Mouse (Mus musculus): ENCODE results near the gene Cd47. TPM values are rescaled to one million over a fixed set of nuclear protein-coding genes. Genes with fewer than 3 reads are reported as not detected.

Cd47 gene
- polyA plus RNA-seq, 1 experiment, result 8.1 TPM

DNA sequence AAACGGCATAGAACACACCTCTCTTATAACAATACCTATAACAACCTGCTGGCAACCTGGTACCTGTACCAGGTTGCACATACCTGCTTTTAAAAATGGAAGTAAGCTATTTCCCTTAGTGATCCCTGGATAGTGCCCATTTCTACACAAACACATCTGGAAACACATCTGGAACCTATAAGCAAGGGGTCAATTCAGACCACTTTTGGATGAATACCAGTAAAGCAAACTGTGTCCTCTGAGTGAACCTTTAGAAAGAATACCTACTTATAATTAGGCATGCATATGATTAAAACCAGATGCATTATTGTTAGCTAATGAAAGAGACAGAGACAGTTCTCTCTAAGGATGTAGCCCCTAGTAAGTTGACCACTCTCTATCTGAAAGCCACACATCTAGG lies 140.7 kb downstream of the Cd47 start:
- no peaks in the 10 kb centered on the region for H3K36me3 ChIP-seq (ENCODE audit: control insufficient read depth, insufficient read depth, low read length)
- H3K4me3 ChIP-seq (ENCODE audit: control insufficient read depth, low read depth, low read length), result no peak overlapping the region
- no peaks in the 10 kb centered on the region for H3K4me1 ChIP-seq (ENCODE audit: control insufficient read depth, insufficient read depth, low read length)
- H3K27me3 ChIP-seq (ENCODE audit: control insufficient read depth, insufficient read depth, low read length), result no peaks in the 10 kb centered on the region
- no peak overlapping the region for H3K27ac ChIP-seq (ENCODE audit: control insufficient read depth, insufficient read depth, low read depth, low read length)
- TF ChIP-seq POLR2A (IDR thresholded peaks at IDR 0.05; ENCODE audit: control insufficient read depth, low read depth, low read length), result no peak
- TF ChIP-seq CTCF (IDR thresholded peaks at IDR 0.05; ENCODE audit: control insufficient read depth, insufficient read depth, insufficient replicate concordance, low read depth, low read length), result no peak

DNA sequence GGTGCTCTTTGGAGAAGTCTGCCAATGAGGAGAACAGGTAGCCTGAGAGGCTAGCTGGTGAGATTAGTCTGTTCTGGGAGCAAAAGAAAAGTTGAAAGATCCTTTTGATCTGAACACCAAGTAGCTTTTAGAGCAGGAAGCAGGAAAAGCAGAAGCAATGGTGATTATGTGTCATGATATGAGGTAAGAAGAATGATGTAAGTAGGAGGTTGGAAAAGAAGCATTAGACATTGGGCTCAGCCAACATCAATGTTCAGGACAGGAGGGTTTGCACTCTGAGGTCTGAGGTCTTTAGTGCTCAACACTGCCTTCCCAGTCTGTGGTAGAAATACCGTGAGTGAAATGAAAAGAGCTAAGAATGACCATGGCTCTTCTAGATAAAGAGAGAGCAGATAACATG lies 143.4 kb downstream of the Cd47 start:
- Histone ChIP-seq H3K27ac (ENCODE audit: control insufficient read depth, insufficient read depth, low read depth, low read length) (no peak overlapping the region), H3K27me3 (ENCODE audit: control insufficient read depth, insufficient read depth, low read length) (no peaks in the 10 kb centered on the region), H3K4me3 (ENCODE audit: control insufficient read depth, low read depth, low read length) (no peak overlapping the region), H3K4me1 (ENCODE audit: control insufficient read depth, insufficient read depth, low read length) (no peaks in the 10 kb centered on the region), H3K36me3 (ENCODE audit: control insufficient read depth, insufficient read depth, low read length) (no peaks in the 10 kb centered on the region)
- TF ChIP-seq CTCF (IDR thresholded peaks at IDR 0.05; ENCODE audit: control insufficient read depth, insufficient read depth, insufficient replicate concordance, low read depth, low read length) (no peak), POLR2A (IDR thresholded peaks at IDR 0.05; ENCODE audit: control insufficient read depth, low read depth, low read length) (no peak)

- H3K36me3 ChIP-seq (ENCODE audit: control insufficient read depth, insufficient read depth, low read length), result no peaks in the 10 kb centered on the region
- H3K27me3 ChIP-seq (ENCODE audit: control insufficient read depth, insufficient read depth, low read length), result no peaks in the 10 kb centered on the region
- TF ChIP-seq CTCF (IDR thresholded peaks at IDR 0.05; ENCODE audit: control insufficient read depth, insufficient read depth, insufficient replicate concordance, low read depth, low read length), result no peak
- no peak for TF ChIP-seq POLR2A (IDR thresholded peaks at IDR 0.05; ENCODE audit: control insufficient read depth, low read depth, low read length)
- H3K27ac ChIP-seq (ENCODE audit: control insufficient read depth, insufficient read depth, low read depth, low read length), result no peak overlapping the region
- H3K4me1 ChIP-seq (ENCODE audit: control insufficient read depth, insufficient read depth, low read length), result no peaks in the 10 kb centered on the region
- no peak overlapping the region for H3K4me3 ChIP-seq (ENCODE audit: control insufficient read depth, low read depth, low read length)
Observed at GRCm38 (mm10) chr16:49945084-49945483, 144.8 kb downstream of the Cd47 start.

DNA sequence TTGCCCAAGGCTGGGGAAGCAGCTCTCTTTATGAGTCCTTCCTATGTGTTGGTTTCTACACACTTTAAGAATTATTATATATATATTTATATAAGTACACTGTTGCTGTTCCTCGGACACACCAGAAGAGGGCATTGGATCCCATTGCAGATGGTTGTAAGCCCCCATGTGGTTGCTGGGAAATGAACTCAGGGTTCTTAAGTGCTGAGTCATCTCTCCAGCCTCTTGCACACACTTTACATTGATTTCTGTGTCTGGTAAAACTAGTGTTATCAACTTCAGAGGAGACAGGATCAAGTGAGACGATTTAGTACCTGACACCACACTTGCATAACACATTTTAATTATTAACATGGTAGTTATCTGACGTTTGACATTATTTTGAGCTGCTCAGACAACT lies 146.7 kb downstream of the Cd47 start:
- no peaks in the 10 kb centered on the region; the same call in 1 of the 2 replicates for H3K4me1 ChIP-seq (ENCODE audit: control insufficient read depth, insufficient read depth, low read length)
- no peaks in the 10 kb centered on the region for H3K27me3 ChIP-seq (ENCODE audit: control insufficient read depth, insufficient read depth, low read length)
- no peak overlapping the region for H3K27ac ChIP-seq (ENCODE audit: control insufficient read depth, insufficient read depth, low read depth, low read length)
- H3K4me3 ChIP-seq (ENCODE audit: control insufficient read depth, low read depth, low read length), result no peak overlapping the region
- TF ChIP-seq CTCF (IDR thresholded peaks at IDR 0.05; ENCODE audit: control insufficient read depth, insufficient read depth, insufficient replicate concordance, low read depth, low read length) (no peak), POLR2A (IDR thresholded peaks at IDR 0.05; ENCODE audit: control insufficient read depth, low read depth, low read length) (no peak)
- no peaks in the 10 kb centered on the region for H3K36me3 ChIP-seq (ENCODE audit: control insufficient read depth, insufficient read depth, low read length)

- Histone ChIP-seq H3K4me1 (ENCODE audit: control insufficient read depth, insufficient read depth, low read length) (no peaks in the 10 kb centered on the region; the same call in 1 of the 2 replicates), H3K4me3 (ENCODE audit: control insufficient read depth, low read depth, low read length) (no peak overlapping the region), H3K27me3 (ENCODE audit: control insufficient read depth, insufficient read depth, low read length) (no peaks in the 10 kb centered on the region), H3K36me3 (ENCODE audit: control insufficient read depth, insufficient read depth, low read length) (no peaks in the 10 kb centered on the region), H3K27ac (ENCODE audit: control insufficient read depth, insufficient read depth, low read depth, low read length) (no peak overlapping the region)
- TF ChIP-seq POLR2A (IDR thresholded peaks at IDR 0.05; ENCODE audit: control insufficient read depth, low read depth, low read length), result no peak
- no peak for TF ChIP-seq CTCF (IDR thresholded peaks at IDR 0.05; ENCODE audit: control insufficient read depth, insufficient read depth, insufficient replicate concordance, low read depth, low read length)
Observed at GRCm38 (mm10) chr16:49947610-49948009, 147.3 kb downstream of the Cd47 start.

- TF ChIP-seq CTCF (IDR thresholded peaks at IDR 0.05; ENCODE audit: control insufficient read depth, insufficient read depth, insufficient replicate concordance, low read depth, low read length) (no peak), POLR2A (IDR thresholded peaks at IDR 0.05; ENCODE audit: control insufficient read depth, low read depth, low read length) (0 out of 2 replicates have a peak, but pooled peaks have one; percentile 18)
- H3K4me3 ChIP-seq (ENCODE audit: control insufficient read depth, low read depth, low read length), result peak overlapping the region; percentile 24
- H3K27me3 ChIP-seq (ENCODE audit: control insufficient read depth, insufficient read depth, low read length), result no peaks in the 10 kb centered on the region
- no peak overlapping the region for H3K27ac ChIP-seq (ENCODE audit: control insufficient read depth, insufficient read depth, low read depth, low read length)
- H3K36me3 ChIP-seq (ENCODE audit: control insufficient read depth, insufficient read depth, low read length), result no peaks in the 10 kb centered on the region
- H3K4me1 ChIP-seq (ENCODE audit: control insufficient read depth, insufficient read depth, low read length), result no peaks in the 10 kb centered on the region; the same call in 1 of the 2 replicates
Observed at GRCm38 (mm10) chr16:49948287-49948686, 148.0 kb downstream of the Cd47 start.

DNA sequence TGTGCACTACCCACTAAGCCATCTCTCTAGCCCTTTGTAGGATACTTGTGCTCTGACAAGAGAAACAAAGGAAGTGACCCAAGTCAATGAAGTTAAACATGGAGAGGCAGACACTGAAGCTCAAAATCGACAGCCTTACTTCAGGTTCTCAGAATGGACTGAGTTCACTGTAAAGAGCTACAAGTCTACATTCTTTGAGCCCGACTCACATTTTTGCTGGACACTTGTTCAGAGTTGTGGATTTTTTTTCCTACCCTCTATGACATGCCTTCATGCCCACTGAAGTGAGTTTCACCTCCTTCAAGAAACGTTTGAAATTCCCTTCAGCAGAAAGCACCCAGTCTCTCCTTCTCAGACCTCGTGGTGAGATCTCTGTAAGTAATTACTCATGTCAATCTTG lies 148.9 kb downstream of the Cd47 start:
- Histone ChIP-seq H3K4me1 (ENCODE audit: control insufficient read depth, insufficient read depth, low read length) (no peaks in the 10 kb centered on the region; the same call in 1 of the 2 replicates), H3K27ac (ENCODE audit: control insufficient read depth, insufficient read depth, low read depth, low read length) (no peak overlapping the region), H3K36me3 (ENCODE audit: control insufficient read depth, insufficient read depth, low read length) (no peaks in the 10 kb centered on the region), H3K27me3 (ENCODE audit: control insufficient read depth, insufficient read depth, low read length) (no peaks in the 10 kb centered on the region), H3K4me3 (ENCODE audit: control insufficient read depth, low read depth, low read length) (no peak overlapping the region)
- TF ChIP-seq POLR2A (IDR thresholded peaks at IDR 0.05; ENCODE audit: control insufficient read depth, low read depth, low read length), result no peak
- TF ChIP-seq CTCF (IDR thresholded peaks at IDR 0.05; ENCODE audit: control insufficient read depth, insufficient read depth, insufficient replicate concordance, low read depth, low read length), result no peak

DNA sequence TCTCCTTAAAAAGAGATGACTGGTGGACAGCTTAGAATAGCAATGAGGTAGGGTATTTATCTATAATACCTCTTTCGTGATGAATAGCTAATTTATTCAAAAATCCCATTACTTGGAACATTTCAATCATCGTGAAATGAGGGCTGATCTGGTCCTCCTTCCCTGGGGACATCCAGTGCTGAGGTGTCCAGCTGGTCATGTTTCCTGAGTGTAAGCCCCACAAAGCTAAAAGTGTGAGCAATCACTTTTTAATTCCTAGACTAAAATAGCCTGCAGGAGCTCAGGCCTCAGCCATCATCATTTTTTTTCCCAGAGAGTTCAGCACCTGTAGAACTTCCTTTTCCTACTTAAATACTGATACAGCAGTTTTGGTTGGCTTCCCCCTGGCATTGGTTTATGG lies 150.0 kb downstream of the Cd47 start:
- TF ChIP-seq CTCF (IDR thresholded peaks at IDR 0.05; ENCODE audit: control insufficient read depth, insufficient read depth, insufficient replicate concordance, low read depth, low read length) (no peak), POLR2A (IDR thresholded peaks at IDR 0.05; ENCODE audit: control insufficient read depth, low read depth, low read length) (no peak)
- H3K36me3 ChIP-seq (ENCODE audit: control insufficient read depth, insufficient read depth, low read length), result no peaks in the 10 kb centered on the region
- H3K27me3 ChIP-seq (ENCODE audit: control insufficient read depth, insufficient read depth, low read length), result no peaks in the 10 kb centered on the region
- H3K4me1 ChIP-seq (ENCODE audit: control insufficient read depth, insufficient read depth, low read length), result no peaks in the 10 kb centered on the region; the same call in 1 of the 2 replicates
- H3K27ac ChIP-seq (ENCODE audit: control insufficient read depth, insufficient read depth, low read depth, low read length), result no peak overlapping the region
- H3K4me3 ChIP-seq (ENCODE audit: control insufficient read depth, low read depth, low read length), result no peak overlapping the region

Measured in testis, adult 2 months (tissue).